Mouse (Mus musculus): Measurements from ENCODE around the gene Gadl1. TPM values are rescaled to one million over a fixed set of nuclear protein-coding genes. Genes with fewer than 3 reads are reported as not detected.
"Not testable (repeated sequence)": the region's sequence is repeated elsewhere in the genome, so short reads cannot be mapped to it uniquely, and the experiment has no call there.

Gadl1 gene
- total RNA-seq, 2 experiments from 2014 or later = 19.0 to 19.4 TPM

- no peak for DNase-seq
- intact Hi-C loops (cut with DNase I; ENCODE audit: low total_unique reads) = no loop called here
Observed at GRCm38 (mm10) chr9:115999361-115999990, 90.2 kb downstream of the Gadl1 start.

- DNase-seq = no peak
- intact Hi-C loops (cut with DNase I; ENCODE audit: low total_unique reads) = no loop called here
Observed at GRCm38 (mm10) chr9:116013911-116014310, 104.7 kb downstream of the Gadl1 start.

GRCm38 (mm10) chr9:116016221-116016620, 107.0 kb downstream of the Gadl1 start:
- intact Hi-C loops (cut with DNase I; ENCODE audit: low total_unique reads) = no loop called here
- no peak for DNase-seq

GRCm38 (mm10) chr9:116017091-116017490, 107.8 kb downstream of the Gadl1 start:
- intact Hi-C loops (cut with DNase I; ENCODE audit: low total_unique reads) = no loop called here
- DNase-seq = no peak

- DNase-seq = no peak
- intact Hi-C loops (cut with DNase I; ENCODE audit: low total_unique reads) = no loop called here
Observed at GRCm38 (mm10) chr9:116018586-116018985, 109.3 kb downstream of the Gadl1 start.

GRCm38 (mm10) chr9:116025371-116025770, 116.1 kb downstream of the Gadl1 start:
- intact Hi-C loops (cut with DNase I; ENCODE audit: low total_unique reads) = no loop called here
- DNase-seq = no peak

DNA sequence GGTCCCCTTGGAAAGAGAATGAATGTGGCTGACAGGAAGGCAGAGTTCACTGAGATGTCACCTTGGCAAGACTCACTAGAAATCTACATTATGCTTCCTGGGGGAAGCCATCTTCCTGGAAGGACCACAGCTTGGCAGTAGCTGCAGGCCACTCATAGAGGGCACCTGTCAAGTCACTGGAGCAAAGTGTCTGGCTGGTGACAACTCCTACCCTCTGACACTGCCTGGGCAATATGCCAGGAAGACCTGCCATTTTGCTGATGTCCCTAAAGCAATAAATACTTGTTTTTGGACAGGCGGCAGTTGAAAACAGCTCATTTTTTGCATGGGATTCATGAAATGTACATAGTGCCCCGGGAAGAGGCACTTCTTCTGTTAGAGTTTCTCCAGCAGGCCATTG, 119.8 kb downstream of the Gadl1 start:
- DNase-seq = no peak
- intact Hi-C loops (cut with DNase I; ENCODE audit: low total_unique reads) = no loop called here

DNA sequence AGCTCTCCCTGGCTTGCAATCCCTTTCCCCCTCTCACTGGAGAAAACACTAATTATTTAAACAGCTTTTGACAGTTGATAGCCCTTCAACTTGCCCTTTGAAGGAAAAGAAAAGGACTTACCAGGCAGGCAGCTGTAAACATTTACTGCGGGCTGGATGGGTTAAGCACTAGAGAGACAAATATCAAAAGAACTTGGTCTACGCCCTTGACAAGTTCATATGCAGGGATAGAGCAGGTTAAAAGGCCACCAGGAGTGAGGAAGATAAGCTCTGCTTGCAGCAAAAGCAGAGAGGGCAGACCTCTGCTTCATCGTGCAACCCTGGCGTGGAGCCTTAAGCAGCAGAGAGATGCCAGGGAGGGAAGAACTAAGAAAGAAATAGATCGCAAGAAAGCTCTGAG, 123.5 kb downstream of the Gadl1 start:
- intact Hi-C loops (cut with DNase I; ENCODE audit: low total_unique reads) = no loop called here
- DNase-seq = no peak

- no peak for DNase-seq
- intact Hi-C loops (cut with DNase I; ENCODE audit: low total_unique reads) = no loop called here
Observed at GRCm38 (mm10) chr9:116038275-116038674, 129.0 kb downstream of the Gadl1 start.

- intact Hi-C loops (cut with DNase I; ENCODE audit: low total_unique reads) = loop anchor here (5.0 kb wide), 1 partner anchor 328 kb away; no protein-coding TSS in a partner anchor
- no peak for DNase-seq
Observed at GRCm38 (mm10) chr9:116039981-116040380, 130.7 kb downstream of the Gadl1 start.

DNA sequence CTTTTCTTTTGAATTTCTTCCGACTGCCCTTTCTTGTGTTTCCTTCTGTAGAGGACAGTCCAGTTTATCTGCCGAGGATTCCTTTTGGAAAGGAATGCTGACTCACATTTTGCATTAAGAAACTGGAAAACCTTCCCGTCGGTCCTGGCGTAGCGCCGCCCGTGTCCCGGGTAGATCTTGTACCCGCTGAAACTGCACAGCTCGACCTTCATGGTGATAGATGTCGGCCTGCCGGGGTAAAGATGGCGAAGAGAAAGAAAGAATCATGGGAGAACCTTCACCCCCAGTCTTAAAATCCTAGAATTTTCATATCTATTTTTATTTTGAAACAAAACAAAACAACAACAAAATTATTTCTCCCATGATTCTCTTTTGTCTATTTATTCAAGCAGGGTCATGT, 131.6 kb downstream of the Gadl1 start:
- DNase-seq = not testable (repeated sequence)
- intact Hi-C loops (cut with DNase I; ENCODE audit: low total_unique reads) = loop anchor here (5.0 kb wide), 1 partner anchor 329 kb away; no protein-coding TSS in a partner anchor

DNA sequence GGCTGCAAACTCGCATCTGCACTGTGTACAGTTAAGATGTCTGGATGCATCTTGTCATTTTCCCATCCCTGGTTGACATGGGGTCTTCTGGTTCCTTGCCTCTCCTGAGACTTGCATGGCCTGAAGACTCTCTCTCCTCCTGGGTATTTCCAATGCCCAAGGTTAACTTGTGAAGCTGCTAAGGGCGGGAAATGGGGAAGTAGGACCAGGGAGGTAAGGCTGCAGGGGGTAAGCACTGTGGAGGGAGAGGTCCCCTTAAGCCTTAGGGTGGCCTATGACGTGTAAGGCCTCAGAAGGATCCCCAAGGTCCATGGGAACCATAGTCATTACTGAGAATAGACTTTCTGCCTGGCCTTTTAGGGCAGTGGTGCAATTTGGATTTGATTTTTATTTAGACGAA, 132.1 kb downstream of the Gadl1 start:
- intact Hi-C loops (cut with DNase I; ENCODE audit: low total_unique reads) = loop anchor here (5.0 kb wide), 1 partner anchor 329 kb away; no protein-coding TSS in a partner anchor
- no peak for DNase-seq

DNA sequence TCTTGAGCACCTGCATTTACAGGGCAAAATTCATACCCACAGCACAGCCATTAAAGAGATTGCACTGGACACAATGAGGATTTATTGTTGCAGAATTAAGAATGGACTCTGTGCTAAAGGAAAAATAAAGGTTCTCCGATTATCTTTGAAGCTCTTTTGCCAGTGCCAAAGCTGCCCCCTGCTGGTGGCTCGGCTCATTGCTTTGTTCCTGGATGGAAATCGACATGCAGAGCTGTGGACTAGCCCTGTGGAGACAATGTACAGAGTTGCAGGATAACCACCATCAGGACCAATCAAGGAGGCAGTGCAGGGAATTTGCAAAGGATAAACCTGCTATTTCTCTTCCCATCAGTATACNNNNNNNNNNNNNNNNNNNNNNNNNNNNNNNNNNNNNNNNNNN, 132.5 kb downstream of the Gadl1 start:
- intact Hi-C loops (cut with DNase I; ENCODE audit: low total_unique reads) = loop anchor here (5.0 kb wide), 1 partner anchor 329 kb away; no protein-coding TSS in a partner anchor
- peak; percentile 80 for DNase-seq

DNA sequence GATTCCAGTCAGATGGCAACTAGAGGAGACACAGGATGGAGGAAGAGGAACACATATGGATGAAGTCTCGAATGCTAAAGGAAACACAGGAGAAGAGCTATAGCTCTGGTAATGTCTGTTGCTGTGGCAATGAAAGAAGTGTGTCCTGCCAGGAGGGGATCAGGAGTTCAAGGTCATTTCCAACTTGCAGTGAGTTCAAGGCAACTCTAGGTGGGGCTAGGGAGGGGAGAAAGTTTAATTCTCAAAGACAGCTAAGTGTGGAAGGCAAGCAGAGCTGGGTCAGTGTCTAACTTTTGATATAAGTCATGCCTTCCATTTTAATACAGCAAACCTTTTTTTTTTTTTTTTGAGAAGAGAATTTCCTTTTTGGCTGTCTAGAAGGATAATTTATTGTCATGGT, 140.7 kb downstream of the Gadl1 start:
- no peak for DNase-seq
- intact Hi-C loops (cut with DNase I; ENCODE audit: low total_unique reads) = no loop called here

GRCm38 (mm10) chr9:116053976-116054375, 144.7 kb downstream of the Gadl1 start:
- intact Hi-C loops (cut with DNase I; ENCODE audit: low total_unique reads) = no loop called here
- DNase-seq = no peak

- intact Hi-C loops (cut with DNase I; ENCODE audit: low total_unique reads) = no loop called here
- DNase-seq = no peak
Observed at GRCm38 (mm10) chr9:116058475-116058874, 149.2 kb downstream of the Gadl1 start.

DNA sequence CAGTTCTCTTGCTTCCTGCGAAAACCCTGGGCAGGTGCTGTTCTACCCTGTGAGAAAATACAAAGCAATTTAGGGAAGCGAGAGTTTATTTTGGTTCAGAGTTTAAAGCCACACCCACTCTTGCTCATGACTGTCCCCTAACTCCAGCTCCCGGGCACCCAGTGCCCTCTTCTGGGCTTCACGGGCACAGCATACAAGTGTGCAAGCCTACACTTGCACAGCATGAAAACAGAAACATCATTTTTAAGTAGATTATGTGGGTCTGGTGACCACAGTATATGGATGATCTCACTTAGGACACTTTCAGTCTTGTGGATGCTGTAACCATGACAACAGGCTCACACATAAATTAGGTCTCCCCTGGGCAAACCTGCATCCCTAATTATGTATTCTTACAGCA, 149.9 kb downstream of the Gadl1 start:
- DNase-seq = no peak
- intact Hi-C loops (cut with DNase I; ENCODE audit: low total_unique reads) = no loop called here

DNA sequence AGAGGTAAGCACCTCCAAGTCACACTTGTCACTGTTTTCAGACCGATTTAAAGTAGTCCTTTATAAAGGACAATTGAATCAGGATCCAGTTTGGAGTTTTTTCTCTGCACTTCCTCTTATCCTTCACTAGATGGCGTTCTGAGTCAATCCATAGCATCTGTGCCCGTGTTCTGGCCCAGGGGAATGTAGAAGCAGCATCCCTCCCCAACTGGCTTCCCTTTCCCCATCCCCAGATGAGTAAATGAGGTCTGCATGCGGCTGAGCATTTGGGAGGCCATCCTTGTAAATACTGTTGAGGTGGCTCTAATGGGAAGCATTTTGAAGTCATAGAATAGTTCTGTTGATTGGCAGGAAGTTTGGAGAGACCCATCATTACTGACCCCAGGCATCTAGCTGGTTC, 151.4 kb downstream of the Gadl1 start:
- intact Hi-C loops (cut with DNase I; ENCODE audit: low total_unique reads) = no loop called here
- DNase-seq = peak; percentile 29

DNA sequence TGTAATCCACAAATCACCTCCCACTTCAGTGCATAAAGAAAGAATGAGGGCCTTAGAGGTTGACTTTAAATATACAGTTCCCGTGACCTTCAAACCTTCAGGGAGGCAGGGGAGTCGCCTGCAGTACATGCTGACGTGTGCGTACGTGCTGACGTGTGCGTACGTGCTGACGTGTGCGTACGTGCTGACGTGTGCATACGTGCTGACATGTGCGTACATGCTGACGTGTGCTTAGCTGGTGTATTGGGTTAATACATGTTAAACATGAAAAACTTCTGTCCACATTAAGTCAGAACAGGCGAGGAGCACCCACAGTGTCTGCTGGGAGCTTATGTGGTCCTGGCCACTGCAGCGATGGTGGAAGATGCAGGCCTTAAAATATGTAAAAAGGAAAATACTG, 155.5 kb downstream of the Gadl1 start:
- no peak for DNase-seq
- intact Hi-C loops (cut with DNase I; ENCODE audit: low total_unique reads) = loop anchor here (5.0 kb wide), 1 partner anchor 328 kb away; no protein-coding TSS in a partner anchor

DNA sequence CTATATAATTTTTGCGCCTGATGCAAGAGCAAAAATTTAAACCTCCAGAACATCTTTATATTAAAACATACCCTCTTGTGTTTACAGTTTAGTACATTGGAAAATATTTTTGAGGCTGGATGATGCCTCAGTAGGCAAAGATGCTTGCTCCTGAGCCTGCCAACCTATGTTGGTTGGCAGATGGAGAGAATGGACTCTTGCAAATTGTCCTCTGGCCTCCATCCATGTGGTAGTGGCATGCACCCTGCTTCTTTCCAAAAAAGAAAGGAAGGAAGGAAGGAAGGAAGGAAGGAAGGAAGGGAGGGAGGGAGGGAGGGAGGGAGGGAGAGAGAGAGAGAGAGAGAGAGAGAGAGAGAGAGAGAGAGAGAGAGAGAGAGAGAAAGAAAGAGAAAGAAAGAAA, 162.3 kb downstream of the Gadl1 start:
- DNase-seq; intact Hi-C loops (cut with DNase I; ENCODE audit: low total_unique reads): not testable (repeated sequence)

DNA sequence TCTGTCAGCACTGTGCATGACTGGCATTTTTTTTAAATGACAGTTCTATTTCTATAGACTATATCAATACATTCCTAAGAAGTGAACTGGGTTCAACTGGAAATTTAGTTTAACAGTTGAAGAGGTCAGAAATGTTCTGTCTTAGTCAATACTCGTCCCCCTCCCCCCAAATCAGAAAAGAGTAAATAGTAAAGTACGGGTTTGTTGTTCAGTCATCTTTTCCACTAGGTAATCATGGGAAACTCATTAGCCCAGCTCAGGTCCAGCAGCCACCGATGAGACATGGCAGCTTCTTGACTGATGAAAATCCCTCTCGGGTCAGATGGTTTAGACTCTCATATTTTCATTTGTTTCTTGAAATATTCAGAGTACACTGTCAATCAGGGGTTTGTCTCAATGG, 166.9 kb downstream of the Gadl1 start:
- no peak for DNase-seq
- intact Hi-C loops (cut with DNase I; ENCODE audit: low total_unique reads) = no loop called here

DNA sequence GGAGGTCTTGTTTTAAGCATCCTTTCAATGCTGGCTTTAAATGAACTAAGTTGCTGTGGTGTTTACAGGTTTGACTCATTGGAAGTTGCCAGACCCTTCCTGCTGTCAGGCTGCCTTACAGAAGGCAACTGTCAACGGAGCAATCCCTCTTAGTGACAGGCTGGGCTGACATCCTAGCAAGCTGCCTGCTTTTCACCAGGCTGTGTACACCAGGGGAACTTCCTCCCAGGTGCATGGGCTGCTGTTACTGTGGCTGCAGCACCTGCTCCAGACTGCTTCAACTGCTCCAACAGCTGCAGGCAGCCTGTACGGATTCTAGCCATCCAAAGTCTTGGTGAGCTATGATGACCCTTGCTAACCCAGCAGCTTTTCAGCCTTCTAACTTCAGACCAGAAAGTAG, 167.7 kb downstream of the Gadl1 start:
- DNase-seq = no peak
- intact Hi-C loops (cut with DNase I; ENCODE audit: low total_unique reads) = no loop called here

All from gastrocnemius, postnatal 14 days (tissue).